Mouse (Mus musculus) urinary bladder, postnatal 10 days (tissue): ENCODE data around the gene Dnajc15.
"Not testable (repeated sequence)": the region's sequence is repeated elsewhere in the genome, so short reads cannot be mapped to it uniquely, and the experiment has no call there.

Experiments
- DNase-seq: peaks from one replicate; pipeline ENCODE4 v3.0.0; 2022; ENCODE audit warnings: low spot score

Gene Dnajc15

DNA sequence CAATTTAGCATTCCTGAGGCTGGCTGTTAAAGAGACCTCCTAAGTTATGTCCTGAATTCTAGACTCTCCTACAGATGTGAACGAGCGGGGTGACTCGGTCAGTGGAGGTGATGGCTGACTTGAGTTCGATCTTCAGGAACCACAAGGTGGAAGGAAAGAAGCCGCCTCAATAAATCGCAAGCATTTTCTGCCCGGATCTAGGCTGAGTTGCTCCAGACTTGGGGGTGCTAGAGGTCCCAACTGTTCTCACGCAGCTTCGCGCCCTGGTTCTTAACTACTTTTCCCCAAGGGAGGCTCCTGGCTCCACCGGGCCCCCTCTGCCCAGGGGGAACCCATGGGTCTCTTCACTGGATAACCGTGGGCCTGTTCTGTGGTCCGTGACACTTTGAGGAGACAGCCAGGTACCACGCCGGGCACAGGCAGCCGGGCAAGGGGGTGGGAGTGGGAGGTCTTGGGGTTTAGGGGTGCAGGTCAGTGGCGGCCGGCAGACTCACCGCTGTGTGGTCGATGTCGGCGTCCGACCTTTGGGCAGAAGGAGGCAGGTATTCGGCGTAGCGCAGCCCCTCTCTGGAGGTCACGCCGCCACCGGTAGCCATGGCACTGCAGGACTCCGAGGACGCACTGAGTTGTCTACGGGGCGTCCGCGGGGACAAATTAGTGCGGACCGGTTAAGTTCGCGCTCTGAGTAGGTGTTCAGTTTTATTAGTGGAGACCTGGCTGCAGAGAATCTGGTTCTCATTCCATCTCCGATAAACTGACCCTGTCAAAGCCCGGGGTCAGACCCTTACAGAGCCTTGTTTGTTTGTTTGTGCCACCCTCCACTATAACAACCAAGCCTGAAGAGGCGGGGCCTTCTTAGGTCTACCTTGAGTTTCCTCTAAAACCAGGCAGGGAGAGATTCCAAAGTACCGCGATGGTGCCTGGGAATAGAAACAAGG lies at the start of gene Dnajc15:
Gene Dnajc15, minus strand, starts transcription at position 822 of the 938 bp plus-strand sequence.
- peak; percentile 68 for DNase-seq

DNA sequence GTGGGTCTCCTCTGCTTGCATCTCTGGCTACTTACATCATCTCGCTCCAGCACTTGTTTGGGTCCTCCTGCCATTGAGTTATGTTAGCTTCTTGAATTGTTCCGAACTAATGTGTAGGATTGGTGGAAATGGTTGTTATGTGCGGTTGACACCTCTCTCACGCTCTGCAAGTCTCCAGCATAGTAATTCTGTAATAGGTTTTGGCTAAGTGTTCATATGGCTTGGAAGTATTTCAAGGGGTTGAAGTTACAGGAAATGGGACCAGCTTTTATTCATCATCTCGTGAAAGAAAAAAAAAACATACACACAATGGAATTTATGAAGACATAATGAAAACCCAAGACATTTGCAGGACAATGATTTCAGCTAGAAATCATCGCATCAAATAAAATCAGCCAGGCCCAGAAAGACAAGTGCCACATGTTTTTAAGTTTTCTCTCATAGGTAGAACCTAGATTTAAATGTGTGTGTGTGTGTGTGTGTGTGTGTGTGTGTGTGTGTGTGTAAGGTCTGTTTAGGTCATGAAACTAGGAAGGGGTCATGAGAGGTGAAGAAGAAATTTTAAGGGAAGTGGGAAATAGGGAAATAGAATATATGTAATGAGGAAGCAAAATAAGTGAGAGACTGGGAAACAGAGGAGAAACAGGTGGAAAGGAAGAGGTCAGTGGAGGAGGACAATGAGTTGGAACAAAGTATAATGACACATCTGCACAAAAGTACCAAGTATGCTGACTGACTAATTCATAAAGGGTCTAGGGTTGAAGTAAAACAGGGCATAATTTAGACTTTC lies 48.3 kb upstream of the Dnajc15 start:
- no peak for DNase-seq

DNA sequence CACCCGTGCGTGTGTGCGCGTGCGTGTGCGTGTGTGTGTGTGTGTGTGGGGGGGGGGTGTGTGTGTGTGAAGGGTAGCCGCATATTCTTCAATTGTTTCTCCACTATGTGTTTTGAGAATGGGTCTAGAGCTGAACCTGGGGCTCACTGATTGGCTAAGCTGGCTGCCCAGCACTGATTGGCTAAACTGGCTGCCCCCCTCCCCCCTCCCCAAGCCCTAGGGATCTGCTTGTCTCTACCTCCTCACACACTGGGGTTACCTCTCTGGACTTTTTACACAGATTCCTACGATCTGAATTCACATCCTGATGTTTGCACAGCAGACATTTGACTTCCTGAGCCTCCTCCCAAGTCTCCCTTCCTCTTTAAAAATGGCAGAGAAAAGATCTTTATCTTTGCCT lies 46.7 kb upstream of the Dnajc15 start:
- no peak for DNase-seq

DNA sequence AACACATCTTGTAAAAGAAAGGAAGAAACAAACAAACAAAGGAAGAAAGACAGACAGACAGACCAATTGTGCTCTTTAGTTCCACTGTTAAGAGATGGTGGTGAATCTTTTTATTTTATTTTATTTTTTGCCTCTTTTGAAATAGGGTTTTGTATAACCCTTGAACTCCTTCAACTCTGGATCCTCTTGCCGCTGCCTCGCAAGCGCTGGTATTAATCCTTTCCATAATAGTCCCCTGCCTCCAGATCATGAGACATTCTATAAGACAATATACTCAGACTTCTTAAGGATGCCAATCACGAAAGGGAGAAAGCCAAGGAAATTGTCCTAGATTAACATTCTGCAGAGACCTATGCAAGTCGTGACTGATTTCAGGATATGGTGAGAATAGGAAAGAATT lies 40.9 kb upstream of the Dnajc15 start:
- no peak for DNase-seq

DNA sequence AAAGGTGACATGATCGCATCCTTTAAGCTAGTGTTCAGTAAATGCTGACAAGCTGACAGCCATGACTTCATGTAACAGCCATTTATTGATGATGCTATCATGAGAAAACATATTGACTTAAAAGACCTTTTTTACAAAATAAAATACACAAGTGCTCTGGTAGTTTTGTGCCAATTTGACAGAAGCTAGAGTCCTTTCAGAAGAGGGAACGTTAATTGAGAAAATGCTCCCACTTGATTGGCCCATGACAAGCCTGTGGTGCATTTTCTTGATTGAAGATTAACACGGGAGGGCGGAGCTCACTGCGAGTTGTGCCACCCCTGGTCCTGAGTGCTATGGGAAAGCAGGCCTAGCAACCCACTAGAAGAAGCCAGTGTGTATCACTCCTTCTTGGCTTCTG lies 31.7 kb upstream of the Dnajc15 start:
- DNase-seq = no peak

DNA sequence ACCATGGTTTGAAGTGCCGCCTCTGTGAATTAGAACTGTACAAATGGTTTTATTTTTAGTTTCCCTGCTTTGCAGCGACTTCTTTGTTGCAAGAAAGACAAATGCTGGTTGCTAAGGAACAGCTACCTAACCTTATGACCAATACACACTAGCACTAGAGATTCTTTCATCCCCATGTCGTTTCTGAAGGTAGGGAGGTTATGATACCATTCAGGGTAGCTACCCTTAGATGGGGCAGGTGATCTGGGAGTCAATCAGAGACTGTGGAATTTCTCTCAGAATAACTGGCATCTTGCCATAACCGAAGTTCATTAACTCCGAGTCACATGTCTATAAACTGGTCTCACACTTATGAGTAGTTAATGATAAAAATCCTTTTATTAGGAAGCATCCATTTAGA lies 30.5 kb upstream of the Dnajc15 start:
- no peak for DNase-seq

DNA sequence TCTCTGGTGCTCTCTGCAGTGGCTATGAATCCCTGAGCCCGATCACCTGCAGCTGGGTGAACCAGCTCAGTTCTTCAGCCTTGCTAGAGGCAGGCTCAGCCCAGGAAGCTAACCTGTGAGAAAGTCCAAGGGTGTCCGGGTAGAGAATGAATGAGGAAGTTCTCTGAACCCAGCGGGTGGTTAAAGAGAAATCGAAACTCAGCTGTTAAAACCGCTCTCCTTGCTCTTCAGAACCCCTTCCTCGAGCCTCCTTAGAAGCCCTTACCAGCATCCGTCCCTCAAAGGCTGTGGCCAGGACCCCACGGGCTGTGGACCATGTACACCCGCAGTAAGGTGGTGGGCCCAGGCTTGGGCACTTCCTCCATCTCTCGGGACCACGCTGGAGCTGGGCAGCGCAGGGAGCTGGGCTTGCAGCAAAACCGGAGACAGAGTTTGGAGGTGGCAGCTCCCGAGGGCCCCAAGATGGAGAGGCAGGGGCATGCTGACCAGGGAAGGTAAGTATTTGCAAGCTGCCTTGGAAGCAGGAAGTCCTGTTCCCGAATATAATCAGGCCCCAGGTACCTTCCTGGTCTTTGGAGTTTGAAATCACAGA lies 29.3 kb upstream of the Dnajc15 start, which contains the start of gene Epsti1:
Gene Epsti1, plus strand, starts transcription at position 69 of the 592 bp plus-strand sequence.
- DNase-seq = no peak

DNA sequence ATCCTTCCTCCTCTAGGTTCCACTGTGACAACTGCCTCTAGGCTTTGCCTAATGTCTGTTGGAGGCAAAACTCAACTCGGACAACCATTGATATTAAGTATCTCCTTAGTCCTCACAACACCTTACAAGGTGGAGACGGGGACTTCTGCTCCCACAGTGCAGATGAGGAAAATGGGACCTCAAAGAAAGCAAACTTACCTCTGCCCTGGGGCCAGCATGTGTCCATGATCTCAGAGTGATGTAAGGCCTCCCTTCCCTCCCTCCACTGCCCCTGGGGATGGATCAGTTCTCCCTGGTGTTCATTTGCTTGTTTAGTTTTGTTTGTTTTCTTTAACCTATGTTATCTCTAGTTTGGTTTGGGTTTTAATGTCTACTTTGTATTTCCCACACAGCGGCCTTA lies 27.6 kb upstream of the Dnajc15 start:
- no peak for DNase-seq

DNA sequence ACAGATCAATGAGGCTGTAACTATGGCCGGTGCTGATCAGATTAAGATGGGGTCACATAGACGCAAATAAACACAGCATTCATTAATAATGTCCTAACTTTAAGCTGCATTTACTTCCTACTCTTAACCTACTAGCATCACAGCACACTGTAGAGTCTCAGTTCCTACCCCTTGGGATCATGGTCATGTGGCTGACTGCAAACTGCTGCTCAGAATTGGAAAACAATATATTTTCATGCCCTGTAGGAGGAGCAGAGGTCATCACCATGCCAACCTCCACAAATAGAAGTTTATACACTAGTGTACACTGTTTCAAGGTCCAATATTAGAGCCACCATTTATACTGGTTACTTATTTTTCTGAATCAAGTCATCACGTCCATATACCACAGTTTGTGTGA lies 21.0 kb upstream of the Dnajc15 start:
- no peak for DNase-seq

DNA sequence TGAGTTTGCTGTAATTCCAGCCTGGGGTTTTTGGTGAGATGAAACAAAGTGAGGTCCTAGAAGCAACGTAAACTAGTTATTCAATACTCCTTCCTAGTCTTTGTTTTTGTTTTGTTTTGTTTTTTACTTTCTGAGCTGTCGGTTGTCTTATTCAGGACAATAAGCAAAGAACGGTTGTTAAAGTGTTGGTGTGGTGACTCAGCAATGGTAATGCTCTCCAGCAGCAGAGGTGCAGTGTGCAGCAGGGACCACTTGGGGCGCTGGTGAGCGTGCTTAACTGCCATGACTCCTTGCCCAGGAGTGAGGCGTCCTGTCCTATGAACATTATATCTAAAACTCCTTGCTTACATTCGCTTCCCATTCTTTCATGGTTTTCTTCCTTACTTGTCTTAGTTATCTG lies 15.0 kb upstream of the Dnajc15 start:
- DNase-seq = no peak

DNA sequence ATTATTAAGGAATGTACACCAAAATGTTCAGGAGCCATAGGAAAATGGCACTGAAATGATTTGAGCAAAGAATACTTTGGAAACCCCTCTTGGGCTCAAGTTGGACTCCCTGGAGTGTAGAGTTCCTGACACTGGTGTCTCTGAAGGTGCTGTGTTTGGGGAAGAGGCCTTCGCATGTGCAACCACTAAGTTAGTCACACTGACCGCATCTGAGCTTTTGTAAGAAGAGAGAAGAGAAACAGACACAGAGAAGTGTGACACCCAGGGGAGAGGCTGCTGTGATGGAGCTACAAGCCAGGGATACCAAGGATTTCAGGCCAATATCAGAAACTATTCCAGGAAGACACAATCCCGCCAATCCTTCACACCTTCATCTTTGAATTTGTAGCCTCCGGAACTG lies 12.0 kb upstream of the Dnajc15 start:
- DNase-seq = no peak

DNA sequence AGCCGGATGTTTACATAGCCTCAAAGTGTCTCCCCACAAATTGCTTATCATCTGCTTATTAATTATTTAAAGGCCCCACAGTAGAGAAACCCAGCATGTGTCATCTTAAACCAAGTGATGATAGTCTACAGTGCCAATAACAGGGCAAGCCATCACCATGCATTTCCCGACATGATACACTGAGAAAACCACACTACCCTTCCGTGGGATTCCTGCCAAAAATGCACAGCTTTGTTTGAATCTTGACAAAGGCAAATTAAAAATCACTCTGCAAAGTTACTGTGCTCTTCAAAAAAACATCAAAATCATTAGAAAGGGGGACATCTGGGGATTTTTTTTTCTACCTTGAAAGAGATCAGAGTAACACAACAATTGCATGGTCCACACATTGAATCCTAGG lies 11.5 kb upstream of the Dnajc15 start:
- DNase-seq = no peak

DNA sequence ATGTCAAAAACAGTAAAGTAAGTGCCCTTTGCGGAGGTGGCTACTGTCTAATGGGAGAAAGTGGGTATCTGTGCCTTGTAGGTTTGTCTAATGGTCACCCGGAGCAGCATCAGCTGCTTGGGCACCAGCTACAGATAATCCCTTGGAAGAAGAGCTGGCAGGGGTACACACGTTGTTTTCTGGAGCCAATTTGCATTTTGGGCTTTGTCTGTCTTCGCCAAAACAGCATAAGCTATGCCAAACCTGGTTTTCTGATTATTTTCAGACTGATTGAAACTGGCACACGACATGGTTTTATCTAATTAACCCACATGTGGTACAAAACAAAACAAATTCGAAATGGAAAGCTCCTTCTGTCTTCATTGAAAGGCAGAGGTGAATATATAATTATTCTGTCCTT lies 7.7 kb upstream of the Dnajc15 start:
- DNase-seq = no peak

DNA sequence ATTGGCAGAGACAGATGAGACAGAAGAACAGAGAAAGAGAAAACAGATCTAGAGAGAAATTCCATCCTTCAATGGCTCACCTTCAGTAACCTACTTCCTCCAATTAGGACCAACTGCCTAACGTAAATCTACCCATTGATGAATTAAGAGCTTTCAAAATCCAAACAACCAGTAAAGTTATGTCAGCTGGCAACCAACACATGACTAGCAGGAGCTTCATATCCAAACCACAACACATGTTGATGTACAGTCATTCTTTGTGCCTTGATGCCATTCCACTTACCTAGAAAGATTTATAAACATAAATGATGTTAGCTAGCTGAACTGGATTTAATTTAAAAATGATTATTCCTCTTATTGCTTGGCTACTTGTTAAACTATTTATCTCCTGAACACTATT lies 7.1 kb upstream of the Dnajc15 start:
- no peak for DNase-seq

DNA sequence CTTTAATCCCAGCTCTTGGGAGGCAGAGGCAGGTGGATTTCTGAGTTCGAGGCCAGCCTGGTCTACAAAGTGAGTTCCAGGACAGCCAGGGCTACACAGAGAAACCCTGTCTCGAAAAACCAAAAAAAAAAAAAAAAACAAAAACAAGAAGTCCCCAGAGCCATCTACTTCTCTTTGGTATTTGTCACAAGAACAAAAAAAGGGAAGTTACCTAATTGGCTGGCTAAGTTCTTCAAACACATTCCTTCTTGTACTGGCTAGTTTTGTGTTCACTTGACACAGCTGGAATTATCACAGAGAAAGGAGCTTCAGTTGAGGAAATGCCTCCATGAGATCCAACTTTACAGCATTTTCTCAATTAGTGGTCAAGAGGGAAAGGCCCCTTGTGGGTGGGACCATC lies 3.0 kb upstream of the Dnajc15 start:
- not testable (repeated sequence) for DNase-seq

DNA sequence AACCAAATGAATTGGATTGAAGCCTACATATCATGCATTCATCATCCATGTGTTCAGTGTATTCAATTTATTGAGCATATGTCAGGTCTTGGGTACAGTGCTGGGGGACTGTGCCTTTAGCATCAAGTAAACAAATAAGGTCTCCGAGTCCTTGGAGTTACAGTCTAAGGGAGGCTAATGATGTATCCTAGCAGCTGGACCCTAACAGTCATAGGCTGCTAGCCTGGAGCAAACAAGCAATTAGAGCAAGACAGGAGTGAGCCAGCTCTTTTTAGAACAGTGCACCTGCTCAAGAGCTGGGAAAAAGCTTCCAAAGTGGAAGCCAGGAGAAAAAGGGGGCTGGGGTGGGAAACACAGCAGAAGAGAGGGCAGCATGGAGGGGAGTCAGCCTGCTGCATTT lies 1.3 kb upstream of the Dnajc15 start:
- no peak for DNase-seq

DNA sequence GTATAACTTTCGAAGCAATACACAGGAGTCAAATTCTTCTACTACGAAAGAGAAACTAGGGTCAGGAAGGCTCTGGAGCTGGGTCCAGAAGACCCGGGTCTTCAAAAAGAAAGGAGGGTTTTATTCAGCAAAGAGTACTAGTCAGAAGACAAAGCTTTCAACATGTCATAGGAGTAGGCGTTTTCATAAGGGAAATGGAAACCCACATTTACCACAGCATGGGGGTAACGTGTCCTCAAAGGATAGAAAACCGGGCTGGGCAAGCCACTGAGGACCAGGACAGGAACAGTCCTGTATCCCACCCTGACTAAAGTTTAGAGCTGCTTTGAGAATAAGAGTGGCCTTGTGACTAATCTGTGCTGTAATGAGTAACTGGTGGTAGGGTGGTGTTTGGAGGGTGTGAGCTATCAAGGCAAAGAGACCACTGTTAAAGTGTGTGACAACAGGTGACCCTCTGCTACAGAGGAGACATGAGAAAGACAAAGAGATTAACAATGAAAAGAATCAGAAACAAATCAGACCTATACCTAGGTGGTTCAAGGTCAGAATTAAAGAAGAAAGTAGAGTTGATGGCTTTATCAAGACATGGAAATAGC lies 3.4 kb downstream of the Dnajc15 start:
- DNase-seq = no peak

DNA sequence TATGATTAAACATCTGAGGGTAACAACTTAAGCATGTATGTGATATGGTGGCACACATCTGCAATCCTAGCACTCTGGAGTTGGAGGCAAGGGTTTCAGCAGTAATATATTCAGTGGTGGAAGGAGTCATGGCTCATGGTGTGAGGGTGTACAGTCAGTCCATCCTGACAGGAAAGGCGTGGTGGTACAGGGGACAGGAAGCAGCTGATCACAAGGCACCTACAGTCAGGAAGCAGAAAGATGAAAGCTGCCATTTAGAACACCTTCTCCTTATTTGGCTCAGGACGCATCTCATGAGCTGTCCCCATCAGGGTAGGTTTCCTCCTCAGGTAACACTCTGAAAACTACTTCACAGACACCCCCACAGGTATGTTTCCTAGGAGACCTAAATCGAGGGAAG lies 4.0 kb downstream of the Dnajc15 start:
- DNase-seq = no peak

DNA sequence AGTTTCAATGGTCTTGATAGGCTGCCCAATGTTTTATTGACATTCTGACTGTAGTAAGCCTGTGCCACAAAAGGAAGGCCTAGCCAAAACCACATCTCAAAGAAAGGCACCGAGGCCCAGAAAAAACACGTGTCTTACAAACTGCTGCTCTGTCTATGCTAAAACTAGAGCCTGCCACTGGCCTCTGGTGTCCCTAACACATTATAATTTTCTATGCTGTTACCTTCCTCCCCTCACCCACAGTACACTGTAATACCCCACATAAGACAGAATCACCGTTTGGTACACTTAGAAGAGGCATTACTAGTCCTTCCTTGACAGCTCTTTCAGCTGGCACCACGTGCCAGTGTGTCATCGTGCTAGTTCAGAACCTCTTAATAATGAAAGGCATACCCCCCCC lies 7.3 kb downstream of the Dnajc15 start:
- no peak for DNase-seq

DNA sequence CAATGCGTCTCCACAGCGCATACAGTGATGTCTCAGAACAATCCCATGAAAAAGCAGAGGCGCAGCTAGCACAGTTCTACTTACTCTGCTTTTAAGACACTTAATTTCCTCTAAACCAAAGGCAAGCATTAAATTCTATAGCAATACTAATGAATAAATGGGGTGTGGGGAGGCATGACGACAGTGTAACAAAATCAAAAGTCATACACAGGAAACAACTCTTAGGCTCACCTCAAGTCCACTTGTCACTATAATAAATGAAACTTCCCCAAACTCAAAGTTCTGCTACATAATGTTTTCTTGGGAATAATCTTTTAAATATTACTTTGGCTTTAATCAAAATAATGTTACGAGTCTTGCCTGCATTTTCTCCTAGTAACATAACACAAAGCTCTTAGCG lies 10.4 kb downstream of the Dnajc15 start:
- DNase-seq = no peak

DNA sequence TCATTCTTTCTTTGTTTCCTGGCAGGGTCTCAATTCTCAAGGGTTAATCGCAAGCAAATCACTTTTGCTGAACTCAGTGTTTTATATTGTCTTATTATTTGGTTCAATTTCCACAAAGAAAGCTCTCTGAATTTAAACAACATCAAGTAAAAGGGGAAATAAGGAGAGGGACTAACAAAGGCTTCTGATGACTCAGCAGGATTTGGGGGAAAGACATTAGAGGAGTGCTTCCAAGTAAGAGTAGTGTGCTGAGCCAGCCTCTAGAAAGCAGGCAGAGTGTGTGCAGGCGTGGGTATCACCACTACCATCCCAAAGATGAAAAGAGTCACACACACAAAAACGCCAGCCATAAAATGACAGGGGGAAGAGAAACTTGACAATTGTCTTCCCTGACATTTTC lies 10.9 kb downstream of the Dnajc15 start:
- no peak for DNase-seq

DNA sequence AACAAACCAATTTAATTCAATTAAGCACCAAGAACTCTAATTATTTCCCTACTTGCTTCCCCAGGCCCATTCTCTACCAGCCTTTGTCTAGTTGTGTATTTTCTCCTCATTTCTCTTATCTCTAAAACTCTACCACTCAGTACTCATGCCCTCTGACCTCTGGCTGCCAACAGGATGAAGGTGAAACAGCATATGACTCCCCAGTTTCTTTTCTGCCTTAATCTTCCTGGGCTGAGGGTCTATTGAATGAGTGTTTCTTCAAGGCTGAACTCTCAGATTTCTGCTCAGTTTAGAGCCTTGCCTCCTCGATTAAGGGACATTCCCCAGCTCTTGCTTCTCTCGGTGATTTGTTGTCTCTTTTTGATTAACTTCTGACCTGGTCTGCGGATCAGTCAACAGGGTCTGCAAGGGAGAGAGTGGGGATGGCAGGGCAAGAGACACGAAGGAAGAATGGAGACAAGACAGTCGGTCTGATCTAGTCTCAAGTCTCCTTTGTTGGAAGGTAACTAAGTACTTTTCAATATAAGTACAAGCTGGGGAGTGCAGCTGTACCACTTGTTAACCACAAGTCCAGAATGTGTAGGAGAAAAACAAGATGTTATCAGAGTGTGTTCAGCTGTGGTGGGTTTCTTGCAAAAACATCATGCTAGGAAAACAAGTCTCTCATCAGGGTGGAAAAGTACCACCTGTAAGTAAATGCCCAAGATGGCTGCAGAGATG lies 13.9 kb downstream of the Dnajc15 start:
- DNase-seq = no peak
